Mouse (Mus musculus): Measurements from ENCODE around the gene Kif19a. TPM values are rescaled to one million over a fixed set of nuclear protein-coding genes. Genes with fewer than 3 reads are reported as not detected.
A peak's percentile ranks its signal among the peaks of the same experiment; 100 is the strongest.

Kif19a gene
- polyA plus RNA-seq, 1 experiment from 2014 or later: 0.40 TPM

DNA sequence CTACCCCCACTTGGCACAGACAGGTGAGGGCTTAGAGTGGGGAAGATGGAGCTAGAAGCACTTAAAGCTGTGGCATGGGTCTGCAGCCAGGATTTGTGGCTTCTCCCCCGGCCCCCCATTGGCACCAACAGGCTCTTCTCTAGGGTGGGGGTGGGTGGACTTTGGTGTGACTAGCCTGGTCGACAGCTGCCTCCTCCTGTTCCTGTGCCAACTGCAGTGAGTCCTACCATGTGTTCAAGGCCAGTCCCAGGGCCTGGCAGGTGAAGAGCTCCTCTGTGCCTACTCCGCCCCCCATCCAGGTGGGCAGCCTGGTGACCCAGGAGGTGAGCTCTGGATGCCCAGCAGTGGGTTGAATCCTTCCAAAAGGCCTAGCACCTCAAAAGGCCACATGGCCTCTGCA is 22.4 kb downstream of the Kif19a start:
- Histone ChIP-seq H3K4me3 (no peak overlapping the region), H3K27me3 (peaks cover 99% of the 10 kb centered on the region), H3K27ac (no peak overlapping the region), H3K36me3 (no peaks in the 10 kb centered on the region), H3K9me3 (no peaks in the 10 kb centered on the region), H3K4me2 (no peak overlapping the region), H3K9ac (no peak overlapping the region), H3K4me1 (peaks cover 23% of the 10 kb centered on the region)
- WGBS: 80% methylated on average over 3 of the region's 3 CpGs
- no peak for ATAC-seq (ENCODE audit: borderline replicate concordance, extremely low read depth, low FRiP score, low TSS enrichment)

DNA sequence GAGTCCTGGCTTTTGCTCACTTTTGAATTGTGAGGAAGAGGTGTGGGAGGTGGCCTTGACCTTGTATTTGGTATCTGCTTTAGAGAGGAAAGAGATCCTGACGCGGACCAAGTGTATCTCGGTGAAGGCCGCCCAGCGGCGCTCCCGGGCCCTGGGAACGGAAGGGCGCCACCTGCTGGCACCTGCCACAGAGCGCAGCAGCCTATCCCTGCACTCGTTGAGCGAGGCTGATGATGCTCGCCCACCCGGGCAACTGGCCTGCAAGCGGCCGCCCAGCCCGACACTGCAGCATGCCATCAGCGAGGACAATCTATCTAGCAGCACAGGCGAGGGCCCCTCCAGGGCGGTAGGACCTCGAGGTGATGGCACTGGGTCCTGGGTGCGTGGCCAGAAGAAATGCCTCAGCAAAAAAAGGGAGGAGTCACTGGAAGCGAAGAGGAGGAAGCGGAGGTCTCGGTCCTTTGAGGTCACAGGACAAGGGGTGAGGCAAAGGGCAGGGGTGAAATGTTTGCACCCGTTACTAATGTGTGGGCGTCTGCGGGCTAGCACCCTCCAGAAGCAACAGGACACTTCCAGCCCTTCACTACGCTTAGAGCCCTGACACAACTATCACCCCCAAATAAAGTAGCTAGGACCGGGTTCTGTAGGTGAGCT is 24.0 kb downstream of the Kif19a start:
- Histone ChIP-seq H3K4me2 (peak overlapping the region; percentile 16), H3K4me1 (peaks cover 23% of the 10 kb centered on the region), H3K36me3 (no peaks in the 10 kb centered on the region), H3K27ac (no peak overlapping the region), H3K27me3 (peaks cover 99% of the 10 kb centered on the region), H3K9me3 (no peaks in the 10 kb centered on the region), H3K4me3 (no peak overlapping the region), H3K9ac (no peak overlapping the region)
- no peak for ATAC-seq (ENCODE audit: borderline replicate concordance, extremely low read depth, low FRiP score, low TSS enrichment)
- 10% methylated on average over 30 of the region's 30 CpGs for WGBS

DNA sequence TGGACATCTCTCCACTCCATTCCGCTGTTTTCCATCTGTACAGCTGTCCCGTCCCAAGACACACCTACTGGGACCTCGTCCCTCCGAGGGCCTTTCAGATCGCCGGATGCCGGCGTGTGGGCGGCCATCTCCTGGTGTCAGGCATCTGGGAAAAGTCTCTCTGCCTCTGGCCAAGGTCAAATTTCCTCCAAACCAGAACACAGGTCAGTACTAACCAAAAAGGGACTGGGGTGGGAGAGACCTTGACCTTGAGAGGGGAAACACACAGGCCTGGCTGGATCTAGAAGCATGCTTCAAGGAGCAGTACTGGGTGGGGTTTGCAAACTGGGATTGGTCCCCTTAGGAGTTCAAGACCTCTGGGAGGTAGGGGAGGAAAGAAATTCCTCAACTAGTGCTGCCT is 24.5 kb downstream of the Kif19a start:
- ATAC-seq (ENCODE audit: borderline replicate concordance, extremely low read depth, low FRiP score, low TSS enrichment): no peak
- Histone ChIP-seq H3K4me2 (no peak overlapping the region), H3K36me3 (no peaks in the 10 kb centered on the region), H3K9me3 (no peaks in the 10 kb centered on the region), H3K9ac (no peak overlapping the region), H3K27me3 (peaks cover 95% of the 10 kb centered on the region), H3K27ac (no peak overlapping the region), H3K4me3 (no peak overlapping the region), H3K4me1 (peaks cover 23% of the 10 kb centered on the region)
- WGBS: 50% methylated on average over 9 of the region's 9 CpGs

DNA sequence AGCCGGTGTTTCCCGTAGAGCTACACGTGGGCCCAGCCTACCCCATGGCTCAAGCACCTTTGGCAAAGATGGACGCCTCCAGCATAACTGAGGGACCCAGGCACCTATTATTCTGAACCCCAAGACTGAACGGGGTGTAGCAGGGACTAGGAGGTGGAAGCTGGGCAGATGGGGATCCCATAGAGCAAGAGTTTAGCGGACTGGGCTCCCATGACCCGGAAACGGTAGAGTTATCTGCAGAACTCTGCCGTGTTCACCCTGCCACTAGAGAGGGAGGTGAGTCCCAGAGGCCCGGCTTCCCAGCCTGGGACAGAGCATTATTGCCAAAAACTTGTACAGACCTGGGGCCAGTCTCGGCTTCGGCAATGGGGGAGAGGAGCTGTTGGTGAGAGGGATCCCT is 25.0 kb downstream of the Kif19a start:
- ATAC-seq (ENCODE audit: borderline replicate concordance, extremely low read depth, low FRiP score, low TSS enrichment): no peak
- H3K4me2 ChIP-seq: no peak overlapping the region
- no peaks in the 10 kb centered on the region for H3K9me3 ChIP-seq
- H3K27me3 ChIP-seq: peaks cover 91% of the 10 kb centered on the region
- no peak overlapping the region for H3K27ac ChIP-seq
- peaks cover 28% of the 10 kb centered on the region for H3K4me1 ChIP-seq
- H3K4me3 ChIP-seq: no peak overlapping the region
- H3K9ac ChIP-seq: no peak overlapping the region
- WGBS: 67% methylated on average over 12 of the region's 12 CpGs
- H3K36me3 ChIP-seq: no peaks in the 10 kb centered on the region

DNA sequence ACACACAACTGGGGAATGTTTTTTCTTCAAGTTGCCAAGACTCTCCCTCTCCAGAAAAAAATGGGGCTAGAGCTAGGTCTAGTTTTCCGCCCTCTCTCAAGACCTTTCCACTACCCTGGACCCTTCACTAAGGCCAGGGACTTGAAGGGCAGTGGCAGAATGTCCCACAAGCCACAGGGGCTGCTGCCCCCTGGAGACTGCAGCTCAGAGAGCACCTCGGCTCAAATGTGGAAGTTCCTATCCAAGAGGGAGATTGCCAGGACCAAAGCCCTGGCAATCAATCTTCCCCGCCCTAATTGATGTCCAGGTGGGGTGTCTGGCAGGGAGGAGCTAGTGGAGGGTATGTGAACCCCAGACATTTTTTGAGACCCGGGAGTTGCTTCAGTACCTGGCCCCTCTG is 25.7 kb downstream of the Kif19a start:
- Histone ChIP-seq H3K9ac (no peak overlapping the region), H3K4me1 (peaks cover 34% of the 10 kb centered on the region), H3K36me3 (no peaks in the 10 kb centered on the region), H3K27ac (no peak overlapping the region), H3K4me2 (no peak overlapping the region), H3K4me3 (no peak overlapping the region; the same call in 1 of the 2 replicates), H3K27me3 (peaks cover 84% of the 10 kb centered on the region), H3K9me3 (no peaks in the 10 kb centered on the region)
- no peak for ATAC-seq (ENCODE audit: borderline replicate concordance, extremely low read depth, low FRiP score, low TSS enrichment)
- WGBS: 24% methylated on average over 4 of the region's 4 CpGs

DNA sequence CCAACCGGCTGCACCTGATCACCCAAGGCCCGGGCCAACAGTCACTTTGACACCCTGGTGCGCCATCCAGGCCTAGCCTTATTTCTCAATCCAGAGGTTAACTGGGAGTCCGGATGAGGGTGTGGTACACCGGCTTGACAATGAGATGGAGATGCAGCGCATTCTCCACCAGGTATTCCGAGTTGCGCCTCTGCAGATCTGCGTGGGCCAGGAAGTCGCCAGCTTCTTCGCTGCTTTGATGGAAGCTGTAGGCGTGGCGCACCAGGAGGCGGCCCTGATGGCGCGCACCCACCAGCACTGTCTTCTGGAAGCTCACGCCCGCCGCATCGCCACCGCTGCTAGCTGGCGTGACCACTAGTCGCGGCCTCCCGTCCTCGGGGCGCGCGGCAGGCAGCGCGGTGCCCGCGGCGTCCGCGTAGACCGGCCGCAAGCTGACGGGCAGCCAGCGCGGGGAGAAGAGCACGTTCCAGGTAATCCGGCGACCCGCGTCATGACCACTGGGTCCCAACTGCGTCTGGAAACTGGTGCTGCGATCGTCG is 26.2 kb downstream of the Kif19a start:
- Histone ChIP-seq H3K4me3 (peak overlapping the region; percentile 42), H3K4me2 (peak overlapping the region; percentile 87), H3K4me1 (peaks cover 33% of the 10 kb centered on the region), H3K27me3 (peaks cover 78% of the 10 kb centered on the region), H3K36me3 (no peaks in the 10 kb centered on the region), H3K27ac (no peak overlapping the region), H3K9me3 (no peaks in the 10 kb centered on the region), H3K9ac (0 out of 2 replicates have a peak overlapping the region, but pooled peaks have one; percentile 10)
- ATAC-seq (ENCODE audit: borderline replicate concordance, extremely low read depth, low FRiP score, low TSS enrichment): no peak
- 2% methylated on average over 50 of the region's 50 CpGs for WGBS

DNA sequence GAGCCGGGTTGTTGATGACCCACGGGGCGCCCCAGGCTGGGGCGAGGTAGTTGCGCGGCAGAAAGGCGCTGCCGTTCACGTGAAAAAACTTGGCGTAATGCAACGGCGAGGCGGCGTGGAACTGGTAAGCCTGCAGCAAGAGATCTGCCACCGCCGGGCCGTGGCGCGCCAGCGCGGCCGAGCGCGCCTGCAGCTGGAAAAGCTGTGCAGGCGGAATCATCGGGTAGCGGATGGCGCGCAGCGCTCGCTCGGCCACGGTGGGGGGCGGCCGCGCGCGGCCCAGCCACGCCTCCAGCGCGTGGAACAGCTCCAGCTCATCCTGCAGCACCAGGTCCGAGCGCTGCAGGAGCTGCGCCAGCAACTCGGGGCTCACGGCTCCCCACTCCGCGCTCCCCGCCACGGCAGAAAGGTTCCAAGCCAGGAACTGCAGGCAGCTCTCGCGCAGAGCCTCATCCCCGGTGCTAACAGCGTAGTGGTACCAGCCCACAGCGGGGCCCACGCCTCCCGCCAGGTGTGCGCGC is 26.8 kb downstream of the Kif19a start:
- Histone ChIP-seq H3K9ac (0 out of 2 replicates have a peak overlapping the region, but pooled peaks have one; percentile 10), H3K4me3 (peak overlapping the region; percentile 42), H3K36me3 (no peaks in the 10 kb centered on the region), H3K9me3 (no peaks in the 10 kb centered on the region), H3K27ac (no peak overlapping the region), H3K27me3 (peaks cover 73% of the 10 kb centered on the region), H3K4me1 (peaks cover 31% of the 10 kb centered on the region), H3K4me2 (peak overlapping the region; percentile 87)
- no peak for ATAC-seq (ENCODE audit: borderline replicate concordance, extremely low read depth, low FRiP score, low TSS enrichment)
- under 1% methylated on average over 59 of the region's 59 CpGs for WGBS

DNA sequence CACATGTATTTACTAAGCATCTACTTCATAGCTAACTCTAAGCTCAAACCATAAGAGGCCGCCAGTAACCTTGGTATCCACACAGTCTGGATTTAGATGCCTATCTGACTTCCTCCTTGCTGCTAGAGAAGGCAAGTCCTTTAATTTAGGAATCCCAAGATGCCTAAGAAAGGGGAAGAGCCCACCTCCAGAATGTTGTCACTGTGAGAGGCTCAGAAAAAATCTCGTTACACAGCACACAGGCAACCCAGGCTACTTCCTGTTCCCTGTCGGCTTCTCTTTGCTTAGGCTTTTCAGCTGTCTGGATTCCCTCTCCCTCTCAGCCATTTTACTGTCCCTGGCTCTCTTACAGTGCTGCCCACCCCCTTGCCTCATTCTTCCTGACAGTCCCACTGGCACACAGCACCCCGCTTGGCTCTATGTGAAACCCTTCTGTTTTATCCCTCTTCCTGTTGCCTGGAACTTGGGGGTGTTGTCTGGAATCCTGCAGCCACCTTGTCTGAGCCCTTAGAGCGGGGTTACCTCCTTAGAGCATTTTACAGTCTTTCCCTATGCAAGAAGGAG is 27.8 kb downstream of the Kif19a start:
- WGBS: 44% methylated on average over 5 of the region's 5 CpGs
- Histone ChIP-seq H3K36me3 (no peaks in the 10 kb centered on the region), H3K27ac (no peak overlapping the region), H3K27me3 (peaks cover 63% of the 10 kb centered on the region), H3K9ac (no peak overlapping the region), H3K4me2 (no peak overlapping the region), H3K9me3 (no peaks in the 10 kb centered on the region), H3K4me1 (peaks cover 31% of the 10 kb centered on the region), H3K4me3 (no peak overlapping the region)
- ATAC-seq (ENCODE audit: borderline replicate concordance, extremely low read depth, low FRiP score, low TSS enrichment): no peak

DNA sequence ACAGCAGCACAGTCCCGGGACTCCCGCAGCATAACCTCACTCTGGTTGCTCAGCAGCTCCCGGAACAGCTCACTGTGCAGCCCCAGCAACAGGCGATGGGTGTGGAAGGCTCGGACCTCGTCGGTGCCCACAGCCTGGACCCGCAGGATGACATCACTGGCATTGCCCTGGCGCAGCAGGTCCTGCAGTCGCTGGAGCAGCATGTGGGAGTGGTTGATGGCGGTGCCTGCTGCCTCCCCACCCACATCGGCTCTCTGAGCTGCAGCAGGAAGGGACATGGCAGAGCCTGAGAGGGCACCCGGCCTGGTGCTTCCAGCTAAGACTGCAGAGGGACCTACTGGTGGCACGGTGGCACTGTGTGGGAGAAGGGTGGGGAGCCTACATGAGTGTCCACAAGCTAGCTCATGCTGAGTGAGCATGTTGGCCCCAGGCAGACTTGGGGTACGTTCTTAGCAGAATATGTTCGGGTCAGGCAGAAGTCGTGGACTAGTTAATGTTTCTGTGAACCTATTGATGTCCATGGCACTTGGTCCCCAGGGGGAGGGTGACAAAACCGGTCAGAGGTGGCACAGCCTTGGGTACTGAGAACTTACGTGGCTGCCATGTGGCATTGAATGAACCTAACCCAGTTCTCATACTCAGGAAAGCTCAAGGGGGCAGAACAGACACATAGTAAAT is 28.8 kb downstream of the Kif19a start:
- no peak overlapping the region for H3K27ac ChIP-seq
- 59% methylated on average over 19 of the region's 19 CpGs for WGBS
- H3K4me1 ChIP-seq: peaks cover 31% of the 10 kb centered on the region
- no peak overlapping the region for H3K4me3 ChIP-seq
- H3K27me3 ChIP-seq: peaks cover 53% of the 10 kb centered on the region
- no peaks in the 10 kb centered on the region for H3K9me3 ChIP-seq
- no peak overlapping the region for H3K4me2 ChIP-seq
- no peaks in the 10 kb centered on the region for H3K36me3 ChIP-seq
- no peak for ATAC-seq (ENCODE audit: borderline replicate concordance, extremely low read depth, low FRiP score, low TSS enrichment)
- no peak overlapping the region for H3K9ac ChIP-seq

DNA sequence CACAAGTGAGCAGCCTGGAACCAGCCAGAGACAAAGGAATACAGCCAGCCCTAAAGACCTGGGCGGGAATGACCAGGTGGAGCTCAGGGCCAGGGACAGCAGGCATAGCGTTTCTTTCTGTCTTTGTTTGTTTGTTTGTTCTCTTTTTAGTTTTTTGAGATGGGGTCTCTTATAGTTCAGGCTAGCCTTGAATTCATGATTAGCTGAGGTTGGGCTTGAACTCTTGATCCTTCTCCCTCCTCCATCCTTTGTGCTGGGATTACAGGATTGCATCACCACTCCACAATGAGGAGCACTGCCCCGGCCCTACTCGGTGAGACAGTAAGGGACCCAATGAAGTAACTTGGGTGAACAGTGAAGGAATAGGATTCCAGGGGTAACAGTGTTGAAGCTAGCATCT is 29.5 kb downstream of the Kif19a start:
- ATAC-seq (ENCODE audit: borderline replicate concordance, extremely low read depth, low FRiP score, low TSS enrichment): no peak
- H3K9me3 ChIP-seq: no peaks in the 10 kb centered on the region
- no peak overlapping the region; the same call in 1 of the 2 replicates for H3K4me2 ChIP-seq
- no peak overlapping the region for H3K9ac ChIP-seq
- H3K36me3 ChIP-seq: no peaks in the 10 kb centered on the region
- no peak overlapping the region for H3K4me3 ChIP-seq
- 59% methylated on average over 4 of the region's 4 CpGs for WGBS
- no peak overlapping the region for H3K27ac ChIP-seq
- peaks cover 46% of the 10 kb centered on the region for H3K27me3 ChIP-seq
- peaks cover 27% of the 10 kb centered on the region for H3K4me1 ChIP-seq

DNA sequence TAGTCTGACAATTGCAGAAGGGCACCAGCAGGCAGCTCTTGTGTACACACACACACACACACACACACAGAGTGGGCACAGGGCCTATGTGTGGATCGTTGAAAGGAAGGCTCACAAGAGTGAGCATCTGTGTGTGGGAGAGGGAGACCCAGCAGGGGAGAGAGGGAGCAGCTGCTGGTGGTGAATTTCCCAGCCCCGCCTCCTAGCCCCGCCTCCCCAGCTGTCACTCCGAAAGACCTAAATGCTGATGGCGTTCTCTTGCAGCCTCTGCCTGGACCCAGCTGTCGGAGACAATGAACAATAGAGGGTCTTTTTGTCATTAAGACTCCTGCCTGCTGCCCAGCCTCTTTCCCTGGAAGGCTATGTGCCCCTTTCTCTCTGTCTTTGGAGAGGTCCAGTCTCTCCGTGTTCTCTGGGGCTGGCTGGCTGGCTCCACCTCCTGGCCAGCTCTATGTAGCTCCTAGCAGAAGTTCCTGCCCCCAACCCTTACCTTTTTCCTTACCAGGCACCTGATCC is 30.1 kb downstream of the Kif19a start:
- no peak overlapping the region for H3K27ac ChIP-seq
- peak; percentile 74; the same call in 1 of the 2 replicates for ATAC-seq (ENCODE audit: borderline replicate concordance, extremely low read depth, low FRiP score, low TSS enrichment)
- peak overlapping the region; percentile 36 for H3K4me3 ChIP-seq
- WGBS: 0% methylated on average over 7 of the region's 7 CpGs
- no peaks in the 10 kb centered on the region for H3K9me3 ChIP-seq
- H3K4me2 ChIP-seq: peak overlapping the region; percentile 67
- peaks cover 27% of the 10 kb centered on the region for H3K4me1 ChIP-seq
- H3K9ac ChIP-seq: no peak overlapping the region
- no peaks in the 10 kb centered on the region for H3K36me3 ChIP-seq
- H3K27me3 ChIP-seq: peaks cover 40% of the 10 kb centered on the region
